In genomic region chr8:109464451-109464891, GRCm38 (mm10) we compare ENCODE assay signal across 10 mouse cellular contexts. TPM values are rescaled to one million over a fixed set of nuclear protein-coding genes. Genes with fewer than 3 reads are reported as not detected.
A peak's percentile ranks its signal among the peaks of the same experiment; 100 is the strongest.
DNase-seq lines count a peak whose midpoint lies in the region; ATAC-seq and TF ChIP-seq lines count a peak whose summit lies in the region.
"Had no signal": no experiment of that assay in that cellular context is flagged by ENCODE, and none has a peak within 500 bp of the region (broad histone marks: within the 10 kb centered on the region; RNA-seq: fewer than 3 reads in every experiment).

No protein-coding gene starts in this region.

- H3K27me3 ChIP-seq in C2C12 (ENCODE audit: control insufficient read depth, insufficient read depth, insufficient read length), result peaks cover 25% of the 10 kb centered on the region
- H3K27me3 ChIP-seq in forebrain, embryonic 12.5 days, result peaks cover 19% of the 10 kb centered on the region
- H3K27me3 ChIP-seq in intestine, embryonic 16.5 days (replicated peaks; ENCODE audit: control insufficient read depth, insufficient read depth, low read length), result no peaks in the 10 kb centered on the region
- 0 out of 2 replicates have a peak, but pooled peaks cover 3% of the 10 kb centered on the region for H3K27me3 ChIP-seq in limb, embryonic 12.5 days
- H3K27me3 ChIP-seq: liver, embryonic 15.5 days had no signal

- H3K79me2 ChIP-seq in C2C12 (ENCODE audit: control insufficient read depth, insufficient read depth), result no peaks in the 10 kb centered on the region

- ATAC-seq in forebrain, embryonic 12.5 days (ENCODE audit: low FRiP score), result peak; percentile 86
- peak; percentile 73; the same call in 1 of the 2 replicates for ATAC-seq in intestine, embryonic 16.5 days
- 0 out of 2 replicates have a peak, but pooled peaks have one; percentile 72 for ATAC-seq in limb, embryonic 12.5 days (ENCODE audit: insufficient number of reproducible peaks, insufficient read depth, low FRiP score, low TSS enrichment, low read depth)

- 13% methylated on average over 15 of the region's 15 CpGs for WGBS in forebrain, embryonic 12.5 days
- 26% methylated on average over 15 of the region's 15 CpGs for WGBS in intestine, embryonic 16.5 days
- WGBS in limb, embryonic 12.5 days, result 33% methylated on average over 15 of the region's 15 CpGs

- H3ac ChIP-seq in C2C12 (ENCODE audit: control insufficient read depth, insufficient read length, low read depth), result no peak overlapping the region

- H3K4me1 ChIP-seq in forebrain, embryonic 12.5 days, result peaks cover 62% of the 10 kb centered on the region
- peaks cover 4% of the 10 kb centered on the region for H3K4me1 ChIP-seq in intestine, embryonic 16.5 days (ENCODE audit: control insufficient read depth, insufficient read depth, low read length)
- H3K4me1 ChIP-seq in limb, embryonic 12.5 days (replicated peaks), result peaks cover 45% of the 10 kb centered on the region
- H3K4me1 ChIP-seq: liver, embryonic 15.5 days had no signal

- H3K27ac ChIP-seq in forebrain, embryonic 12.5 days, result peak overlapping the region; percentile 93
- no peak overlapping the region for H3K27ac ChIP-seq in intestine, embryonic 16.5 days (ENCODE audit: low read length)
- H3K27ac ChIP-seq in limb, embryonic 12.5 days, result peak overlapping the region; percentile 62; the same call in 1 of the 2 replicates
- H3K27ac ChIP-seq: liver, embryonic 15.5 days had no signal

- peak overlapping the region; percentile 49 for H3K4me2 ChIP-seq in forebrain, embryonic 12.5 days
- peak overlapping the region; percentile 48; the same call in 1 of the 2 replicates for H3K4me2 ChIP-seq in intestine, embryonic 16.5 days (ENCODE audit: low read depth, low read length)
- peak overlapping the region; percentile 46 for H3K4me2 ChIP-seq in limb, embryonic 12.5 days
- H3K4me2 ChIP-seq: liver, embryonic 15.5 days had no signal

- no peak overlapping the region for H3K4me3 ChIP-seq in C2C12 (ENCODE audit: insufficient read depth, poor library complexity, severe bottlenecking)
- H3K4me3 ChIP-seq in forebrain, embryonic 12.5 days (replicated peaks), result peak overlapping the region; percentile 19
- H3K4me3 ChIP-seq in intestine, embryonic 16.5 days (ENCODE audit: low read length), result no peak overlapping the region
- H3K4me3 ChIP-seq in limb, embryonic 12.5 days (replicated peaks), result 0 out of 2 replicates have a peak overlapping the region, but pooled peaks have one; percentile 7
- H3K4me3 ChIP-seq: liver, embryonic 15.5 days had no signal

- DNase-seq in adrenal gland, adult 2 months, result peak; percentile 57
- peak; percentile 66 for DNase-seq in retina, postnatal 1 day
- DNase-seq in c-Kit-positive CD71-positive TER-119-positive erythroid progenitor cells, embryonic 14.5 days (ENCODE audit: low spot score), result no peak
- no peak for DNase-seq in thymus, postnatal 25 days

- no peak overlapping the region for H3K9ac ChIP-seq in forebrain, embryonic 12.5 days
- H3K9ac ChIP-seq in intestine, embryonic 16.5 days (ENCODE audit: low read depth, low read length), result no peak overlapping the region
- no peak overlapping the region for H3K9ac ChIP-seq in limb, embryonic 12.5 days (replicated peaks)
- H3K9ac ChIP-seq: liver, embryonic 15.5 days had no signal

- no peaks in the 10 kb centered on the region for H3K9me3 ChIP-seq in forebrain, embryonic 12.5 days
- H3K9me3 ChIP-seq in intestine, embryonic 16.5 days (ENCODE audit: control insufficient read depth, low read length), result no peaks in the 10 kb centered on the region
- no peaks in the 10 kb centered on the region for H3K9me3 ChIP-seq in limb, embryonic 12.5 days
- H3K9me3 ChIP-seq: liver, embryonic 15.5 days had no signal

- no peak for TF ChIP-seq CTCF in C2C12 (IDR thresholded peaks at IDR 0.05; ENCODE audit: control insufficient read depth, insufficient read depth, insufficient read length)

- no peaks in the 10 kb centered on the region for H3K79me3 ChIP-seq in C2C12 (ENCODE audit: low read depth)

- H3K36me3 ChIP-seq in C2C12 (ENCODE audit: control insufficient read depth, insufficient read depth), result no peaks in the 10 kb centered on the region
- no peaks in the 10 kb centered on the region for H3K36me3 ChIP-seq in forebrain, embryonic 12.5 days (replicated peaks)
- H3K36me3 ChIP-seq in intestine, embryonic 16.5 days (ENCODE audit: control insufficient read depth, insufficient read depth, low read length), result no peaks in the 10 kb centered on the region
- no peaks in the 10 kb centered on the region for H3K36me3 ChIP-seq in limb, embryonic 12.5 days
- H3K36me3 ChIP-seq: liver, embryonic 15.5 days had no signal

TF ChIP-seq in C2C12, 6 proteins besides CTCF, POLR2A, EP300 and RAD21:
- TF ChIP-seq MAX (IDR thresholded peaks at IDR 0.05) (no peak), USF1 (IDR thresholded peaks at IDR 0.05; ENCODE audit: low read depth) (peak; percentile 42)

RNA-seq across cellular contexts. Expression of gene Pmfbp1, which starts 29.4 kb away (rescaled TPM):
- polyA plus RNA-seq in C2C12 (2012; fragmentation: generic; extraction: Trizol), result not detected
- total RNA-seq in adrenal gland, adult 2 months (2021), result not detected
- polyA plus RNA-seq in adrenal gland, adult 2 months (2012; rRNA removed), result not detected in 2 replicates
- polyA plus RNA-seq in forebrain, embryonic 12.5 days (2016; fragmentation: Nextera tagmentation; extraction: Ambion mirVana), result 0.28 and 0.40 TPM in 2 replicates
- polyA plus RNA-seq in intestine, embryonic 16.5 days (2015; fragmentation: Nextera tagmentation; extraction: Ambion mirVana), result not detected in 2 replicates
- polyA plus RNA-seq in limb, embryonic 12.5 days (2016; fragmentation: Nextera tagmentation; extraction: Ambion mirVana), result 0.14 and 0.15 TPM in 2 replicates
- total RNA-seq: adrenal gland, postnatal 4 days had no signal
- polyA plus RNA-seq: liver, embryonic 15.5 days had no signal

Comparison
In these comparisons a context has a peak if more than half of its experiments do, and no peak if none do; other contexts are left out.
1. H3K4me3 ChIP-seq: peak in forebrain, embryonic 12.5 days (single experiment) and limb, embryonic 12.5 days (single experiment); none in C2C12 (single experiment) and intestine, embryonic 16.5 days (single experiment).
2. DNase-seq: peak in adrenal gland, adult 2 months (single experiment) and retina, postnatal 1 day (single experiment); none in c-Kit-positive CD71-positive TER-119-positive erythroid progenitor cells, embryonic 14.5 days (single experiment) and thymus, postnatal 25 days (single experiment).
3. Peak in every context shown above with its lines, with median percentiles within 50 percentile points of each other: ATAC-seq and H3K4me2 ChIP-seq.